Mouse (Mus musculus) ES-Bruce4 (cell line): ENCODE measurements at regions not wholly inside any gene's neighbourhood (a gene's known extent, or its start where the extent isn't known, plus 50 kb on each side); places are given as distances from the start of the nearest gene placed in this dataset.

Source experiments
- CTCF ChIP-seq: IDR thresholded peaks from one replicate; pipeline ENCODE4 v1.8.1; 2011; ENCODE audit warnings: low read depth, low read length
- EP300 ChIP-seq: IDR thresholded peaks from 2 replicates; pipeline ENCODE4 v1.6.1; 2011; ENCODE audit warnings: low read depth, low read length; ENCODE audit not compliant: insufficient read depth
- POLR2A ChIP-seq: IDR thresholded peaks from one replicate; pipeline ENCODE4 v1.8.1; 2011; ENCODE audit warnings: low read length; ENCODE audit not compliant: insufficient read depth

DNA sequence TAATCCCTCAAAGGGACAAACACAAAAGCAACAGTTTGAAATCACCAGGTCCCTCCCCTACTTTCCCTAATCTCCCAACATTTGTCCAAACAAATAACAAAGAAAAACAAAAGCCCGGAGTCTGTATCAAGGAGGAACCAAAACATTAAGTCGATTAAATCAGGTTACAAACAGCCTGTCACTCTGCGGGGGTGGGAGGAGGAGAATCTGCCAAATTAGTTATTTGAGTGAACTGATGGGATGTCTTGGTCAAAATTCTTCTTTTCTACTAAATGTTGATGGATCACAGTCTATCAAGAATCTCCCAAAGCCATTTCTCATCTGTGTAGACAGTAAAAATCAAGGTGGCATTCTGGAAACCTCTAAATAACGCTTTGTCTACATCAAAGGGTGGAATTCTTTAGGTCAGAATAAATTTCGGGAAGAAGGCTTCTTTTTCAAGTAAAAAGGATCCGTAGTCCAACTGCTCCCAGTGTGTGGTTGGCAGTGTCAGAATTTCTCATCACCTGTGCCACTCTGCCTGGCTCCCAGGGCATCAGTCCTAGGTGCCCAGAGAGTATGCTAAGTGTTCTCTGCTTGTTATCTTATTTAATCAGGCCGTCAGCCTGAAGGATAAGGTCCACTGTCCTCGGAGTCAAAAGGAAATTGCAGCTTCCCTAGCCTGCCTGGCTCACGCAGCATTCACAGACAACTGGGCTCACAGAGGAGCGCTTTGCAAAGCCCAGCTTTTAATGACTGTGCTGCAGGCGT is 216.1 kb downstream of the Gm19935 start:
- no peak for TF ChIP-seq CTCF
- TF ChIP-seq EP300: no peak
- no peak for TF ChIP-seq POLR2A
